In genomic region chr17:71246022-71246421, GRCm38 (mm10) we compare ENCODE assay signal across 15 mouse cellular contexts.
"Had no signal": no experiment of that assay in that cellular context is flagged by ENCODE, and none has a peak within 500 bp of the region (broad histone marks: within the 10 kb centered on the region; RNA-seq: fewer than 3 reads in every experiment).

No protein-coding gene starts in this region.

- H3K9ac ChIP-seq: neural tube, embryonic 15.5 days; stomach, embryonic 15.5 days had no signal

- H3K4me3 ChIP-seq: neural tube, embryonic 15.5 days; stomach, embryonic 15.5 days had no signal

- H3K9me3 ChIP-seq: neural tube, embryonic 15.5 days; stomach, embryonic 15.5 days had no signal

- H3K4me2 ChIP-seq: neural tube, embryonic 15.5 days; stomach, embryonic 15.5 days had no signal

- DNase-seq: retina, postnatal 1 day; right cerebral cortex, adult 18-20 months; right cerebral cortex, postnatal 14 days; right cerebral cortex, postnatal 25 days; right cerebral cortex, postnatal 4 days; spleen, adult 18-20 months; thymus, adult 18-20 months; thymus, adult 2 months; thymus, postnatal 14 days; thymus, postnatal 25 days; thymus, postnatal 36 days; thymus, postnatal 4 days had no signal

- H3K27ac ChIP-seq: neural tube, embryonic 15.5 days; stomach, embryonic 15.5 days; stomach, postnatal 0 days had no signal

- H3K27me3 ChIP-seq: neural tube, embryonic 15.5 days; stomach, embryonic 15.5 days had no signal

- H3K4me1 ChIP-seq: neural tube, embryonic 15.5 days; stomach, embryonic 15.5 days had no signal
